Mouse (Mus musculus): ENCODE data around the gene Ubl3.

GRCm38 (mm10) chr5:148522378-148522777, 30.2 kb downstream of the Ubl3 start:
- TF ChIP-seq GATA1 (IDR thresholded peaks at IDR 0.05; ENCODE audit: borderline replicate concordance, low read length) (no peak), CTCF (IDR thresholded peaks at IDR 0.05; ENCODE audit: low read depth, low read length) (no peak), TAL1 (conservative IDR thresholded peaks at IDR 0.05; ENCODE audit: low read depth, low read length) (no peak), GATA2 (IDR thresholded peaks at IDR 0.05; ENCODE audit: borderline replicate concordance, low read depth, low read length) (no peak)
